Mouse (Mus musculus): ENCODE measurements at regions not wholly inside any gene's neighbourhood (a gene's known extent, or its start where the extent isn't known, plus 50 kb on each side); places are given as distances from the start of the nearest gene placed in this dataset.
"Not testable (repeated sequence)": the region's sequence is repeated elsewhere in the genome, so short reads cannot be mapped to it uniquely, and the experiment has no call there.

DNA sequence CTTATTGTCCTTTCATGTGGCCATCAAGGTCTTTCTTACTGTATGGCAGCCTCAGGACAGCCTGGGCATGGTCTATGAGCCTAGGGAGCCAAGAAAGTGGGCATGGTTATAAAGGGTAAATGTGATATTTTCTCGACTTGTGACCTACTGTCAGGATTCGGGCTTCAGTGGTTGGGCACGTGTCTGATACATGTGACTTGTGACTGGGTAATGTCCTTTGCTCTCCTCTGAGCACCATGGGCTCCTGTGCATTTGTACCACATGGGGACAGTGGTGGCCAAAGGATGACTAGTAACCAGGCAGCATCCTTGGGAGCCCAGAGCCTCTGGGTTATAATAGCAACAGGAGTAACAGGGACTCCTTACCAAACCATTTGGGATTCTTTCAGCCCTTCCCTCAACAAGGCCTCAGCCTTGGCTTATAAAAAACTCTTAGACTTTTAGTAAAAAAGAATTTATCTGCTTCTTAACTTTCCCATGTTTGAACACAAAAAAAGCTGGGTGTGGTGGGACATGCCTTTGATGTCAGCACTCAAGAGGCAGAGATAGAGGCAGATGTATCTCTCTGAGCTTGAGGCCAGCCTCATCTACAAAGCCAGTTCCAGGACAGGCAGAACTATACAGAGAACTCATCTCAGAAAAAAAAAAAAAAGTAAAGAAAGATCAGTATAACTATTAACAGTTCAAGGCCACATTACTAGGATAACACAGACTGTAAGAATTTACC is 56.7 kb upstream of the Klf13 start:
- ATAC-seq, result no peak

DNA sequence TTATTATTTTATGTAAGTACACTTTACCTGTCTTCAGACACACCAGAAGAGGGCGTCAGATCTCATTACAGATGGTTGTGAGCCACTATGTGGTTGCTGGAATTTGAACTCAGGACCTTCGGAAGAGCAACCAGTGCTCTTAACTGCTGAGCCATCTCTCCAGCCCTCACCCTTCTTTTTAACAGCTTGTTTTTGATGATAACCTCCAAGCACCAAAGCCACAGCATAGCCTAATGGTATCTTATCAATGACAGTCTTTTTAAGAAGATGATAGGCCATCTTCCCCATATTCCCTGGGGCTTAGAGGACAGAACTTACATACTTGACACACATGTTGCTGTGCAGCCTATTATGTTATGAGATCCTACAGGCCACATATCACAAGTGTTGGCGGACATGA is 56.1 kb upstream of the Klf13 start:
- ATAC-seq, result not testable (repeated sequence)

DNA sequence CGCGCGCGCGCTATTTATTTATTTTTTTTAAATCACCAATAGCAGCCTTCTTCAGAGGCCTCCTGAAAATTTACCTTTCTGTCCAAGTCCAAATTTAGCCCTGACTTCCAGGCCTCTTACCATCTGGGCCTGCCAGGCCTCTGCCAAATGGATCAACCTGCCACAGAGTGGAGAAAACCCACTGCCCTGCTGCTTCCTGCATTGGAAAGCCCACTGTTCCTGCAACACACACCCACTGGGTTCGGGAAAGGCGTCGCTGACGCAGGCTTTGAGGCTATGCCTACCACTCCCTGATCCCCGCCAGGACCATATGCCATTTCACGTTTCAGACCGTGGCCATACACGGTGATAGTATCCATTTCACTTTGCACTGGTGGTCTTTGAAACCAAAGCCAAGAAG is 53.4 kb upstream of the Klf13 start:
- ATAC-seq, result no peak

DNA sequence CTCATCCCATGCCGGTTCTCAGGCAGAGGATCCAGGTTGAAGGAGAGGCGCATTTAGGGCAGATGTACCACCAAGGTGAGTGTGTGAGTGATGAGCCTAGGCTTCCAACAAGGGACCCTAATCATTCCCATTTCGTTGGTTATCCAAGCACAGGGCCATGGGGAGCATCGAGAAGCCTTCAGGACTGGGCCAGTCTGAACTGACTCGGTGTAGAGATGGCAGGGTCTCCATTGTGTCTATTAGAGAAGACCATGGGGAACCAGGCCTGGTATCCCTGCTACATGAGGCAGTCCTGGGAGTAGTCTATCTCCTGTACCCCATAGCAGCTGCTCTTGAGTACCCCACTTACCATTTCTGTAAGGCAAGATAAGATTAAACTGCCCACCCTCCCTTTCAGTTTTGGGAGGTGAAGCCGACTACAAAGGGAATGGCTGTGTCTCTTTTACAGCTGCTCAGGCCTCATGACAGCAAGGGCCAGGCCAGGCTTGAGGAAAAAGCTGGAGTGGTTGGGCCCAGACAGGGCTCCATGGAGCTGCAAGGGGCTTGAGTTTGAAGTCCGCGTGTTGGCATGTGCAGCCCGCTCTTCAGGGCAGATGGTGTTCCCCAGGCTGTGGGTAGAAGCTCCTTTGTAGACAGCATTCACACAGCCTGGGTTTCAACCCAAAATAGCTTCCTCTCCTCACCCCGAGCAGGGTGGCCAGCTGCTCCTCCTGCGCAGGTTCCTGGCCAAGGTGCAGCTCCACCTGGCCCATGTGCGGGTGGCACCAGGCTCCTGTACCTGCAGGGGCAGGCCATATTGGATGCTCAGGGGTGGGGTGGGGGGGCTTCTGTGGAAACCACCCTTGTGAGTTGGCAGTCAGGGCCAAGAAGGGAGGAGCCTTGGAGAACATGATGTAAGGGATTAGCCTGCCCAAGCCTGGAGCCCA is 52.6 kb upstream of the Klf13 start:
- no peak for ATAC-seq

DNA sequence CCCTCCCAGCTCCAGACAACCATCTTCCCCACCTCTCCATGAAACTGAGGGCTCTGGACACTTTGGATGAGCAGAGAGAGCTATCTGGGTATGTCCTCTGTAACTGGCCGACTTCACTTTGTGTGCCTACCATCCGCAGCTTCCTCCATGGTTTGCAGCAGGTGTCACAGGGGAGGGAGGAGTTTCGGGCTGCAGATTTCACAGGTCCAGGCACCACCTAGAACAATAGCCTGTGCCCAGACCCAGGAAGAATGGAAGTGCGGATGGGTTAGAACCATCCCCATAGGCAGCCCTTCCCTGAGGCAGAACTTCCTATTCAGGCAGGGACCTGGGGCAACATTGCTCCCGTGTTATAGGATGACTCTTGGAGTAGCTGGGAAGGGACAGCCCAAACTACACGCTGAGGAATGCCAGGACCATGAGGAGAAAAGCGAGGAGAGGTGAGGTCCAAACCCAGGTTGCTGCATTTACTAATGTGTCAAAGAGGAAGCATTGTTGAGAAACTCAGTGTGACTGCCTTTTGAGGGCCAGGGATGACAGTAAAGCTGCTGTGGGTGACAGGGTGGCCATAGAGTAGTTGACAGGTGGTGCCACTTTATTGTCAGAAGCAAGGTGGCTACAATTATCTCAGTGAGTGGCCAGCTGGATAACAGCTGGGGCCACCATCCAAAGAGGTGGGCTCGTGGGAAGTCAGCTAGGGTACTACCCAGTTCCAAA is 51.8 kb upstream of the Klf13 start:
- no peak for ATAC-seq

DNA sequence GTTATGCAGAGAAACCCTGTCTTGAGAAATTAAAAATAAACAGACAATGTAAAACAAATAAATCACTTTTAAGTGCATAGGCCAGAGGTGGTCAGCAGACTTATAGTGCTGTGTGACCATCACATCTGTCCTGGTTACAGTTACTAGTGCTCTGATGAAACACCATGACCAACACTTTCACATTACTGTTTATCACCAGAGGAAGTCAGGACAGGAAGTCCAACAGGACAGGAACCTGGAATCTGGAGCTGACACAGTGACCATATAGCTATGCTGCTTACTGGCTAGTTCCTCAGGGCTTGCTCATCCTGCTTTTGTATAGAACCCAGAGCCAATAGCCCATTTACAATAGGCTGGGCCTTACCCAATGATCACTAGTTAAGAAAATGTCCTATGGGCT is 51.0 kb upstream of the Klf13 start:
- no peak for ATAC-seq

Measured in CD4-positive, CD25-positive, alpha-beta regulatory T cell, adult 4 months (primary cell).